35 mouse cellular contexts compared by ENCODE assay signal in genomic region chr13:40123868-40124267, GRCm38 (mm10).
"Had no signal": no experiment of that assay in that cellular context is flagged by ENCODE, and none has a peak within 500 bp of the region (broad histone marks: within the 10 kb centered on the region; RNA-seq: fewer than 3 reads in every experiment).

No protein-coding gene starts in this region.

- ATAC-seq: hindbrain, embryonic 16.5 days; hindbrain, postnatal 0 days; inflammation-experienced regulatory T-cells, adult 6 months; intestine, embryonic 15.5 days; intestine, embryonic 16.5 days; intestine, postnatal 0 days had no signal

- H3K4me3 ChIP-seq: heart, embryonic 10.5 days; heart, embryonic 12.5 days; heart, embryonic 13.5 days; heart, embryonic 15.5 days; hindbrain, embryonic 10.5 days; hindbrain, embryonic 12.5 days; hindbrain, embryonic 13.5 days; hindbrain, embryonic 15.5 days; intestine, embryonic 15.5 days; kidney, embryonic 15.5 days; layer of hippocampus, adult 2 months; left cerebral cortex, adult 2 months had no signal

- H3K4me1 ChIP-seq: heart, embryonic 10.5 days; heart, embryonic 12.5 days; heart, embryonic 13.5 days; heart, embryonic 15.5 days; hindbrain, embryonic 10.5 days; hindbrain, embryonic 12.5 days; hindbrain, embryonic 13.5 days; hindbrain, embryonic 15.5 days; intestine, embryonic 15.5 days; kidney, embryonic 15.5 days had no signal

- H3K9me3 ChIP-seq: heart, embryonic 10.5 days; heart, embryonic 12.5 days; heart, embryonic 13.5 days; heart, embryonic 15.5 days; hindbrain, embryonic 10.5 days; hindbrain, embryonic 12.5 days; hindbrain, embryonic 13.5 days; hindbrain, embryonic 15.5 days; intestine, embryonic 15.5 days; kidney, embryonic 15.5 days had no signal

- H3K27ac ChIP-seq: heart, embryonic 10.5 days; heart, embryonic 13.5 days; heart, embryonic 15.5 days; hindbrain, embryonic 10.5 days; hindbrain, embryonic 12.5 days; hindbrain, embryonic 13.5 days; hindbrain, embryonic 14.5 days; hindbrain, embryonic 15.5 days; hindbrain, postnatal 0 days; intestine, embryonic 15.5 days; kidney, embryonic 15.5 days; kidney, postnatal 0 days; layer of hippocampus, adult 2 months; left cerebral cortex, adult 2 months had no signal

- H3K4me2 ChIP-seq: heart, embryonic 11.5 days; heart, embryonic 12.5 days; heart, embryonic 13.5 days; heart, embryonic 15.5 days; hindbrain, embryonic 12.5 days; hindbrain, embryonic 13.5 days; hindbrain, embryonic 14.5 days; hindbrain, embryonic 15.5 days; intestine, embryonic 15.5 days; kidney, embryonic 15.5 days had no signal

- H3K27me3 ChIP-seq: heart, embryonic 12.5 days; heart, embryonic 13.5 days; heart, embryonic 15.5 days; hindbrain, embryonic 12.5 days; hindbrain, embryonic 13.5 days; hindbrain, embryonic 15.5 days; intestine, embryonic 15.5 days; kidney, embryonic 15.5 days had no signal

- DNase-seq: heart, postnatal 10 days; heart, postnatal 14 days; heart, postnatal 4 days; kidney, adult 11 months; kidney, adult 18-20 months; kidney, adult 2 months; kidney, adult 8-10 months; kidney, adult 9 months; kidney, postnatal 10 days; kidney, postnatal 14 days; kidney, postnatal 25 days; kidney, postnatal 36 days; kidney, postnatal 4 days; layer of hippocampus, adult 9-11 months; layer of hippocampus, postnatal 36 days had no signal

- H3K9ac ChIP-seq: heart, embryonic 12.5 days; heart, embryonic 13.5 days; heart, embryonic 15.5 days; hindbrain, embryonic 12.5 days; hindbrain, embryonic 13.5 days; hindbrain, embryonic 14.5 days; hindbrain, embryonic 15.5 days; intestine, embryonic 15.5 days; kidney, embryonic 15.5 days had no signal

- H3K36me3 ChIP-seq: heart, embryonic 10.5 days; heart, embryonic 12.5 days; heart, embryonic 13.5 days; heart, embryonic 15.5 days; hindbrain, embryonic 10.5 days; hindbrain, embryonic 12.5 days; hindbrain, embryonic 13.5 days; hindbrain, embryonic 15.5 days; intestine, embryonic 15.5 days; kidney, embryonic 15.5 days had no signal
